Comparison of ENCODE assay signal across 23 mouse cellular contexts in genomic region chr11:61547710-61548109, GRCm38 (mm10). TPM values are rescaled to one million over a fixed set of nuclear protein-coding genes. Genes with fewer than 3 reads are reported as not detected.
"Had no signal": no experiment of that assay in that cellular context is flagged by ENCODE, and none has a peak within 500 bp of the region (broad histone marks: within the 10 kb centered on the region; RNA-seq: fewer than 3 reads in every experiment).

No protein-coding gene starts in this region.

- H3K27ac ChIP-seq: gastrocnemius, adult 2 months; heart, embryonic 10.5 days; hindbrain, embryonic 10.5 days; hindbrain, embryonic 12.5 days; hindbrain, embryonic 14.5 days; intestine, embryonic 15.5 days; limb, embryonic 13.5 days; limb, embryonic 15.5 days; liver, embryonic 12.5 days; liver, embryonic 14.5 days had no signal

- H3K4me3 ChIP-seq: gastrocnemius, adult 2 months; heart, embryonic 10.5 days; heart, embryonic 12.5 days; hindbrain, embryonic 10.5 days; hindbrain, embryonic 12.5 days; intestine, embryonic 15.5 days; limb, embryonic 13.5 days; limb, embryonic 15.5 days; liver, embryonic 12.5 days had no signal

- DNase-seq: gastrocnemius, adult 2 months; gastrocnemius, postnatal 10 days; gastrocnemius, postnatal 25 days; heart, adult 18-20 months; heart, postnatal 10 days; heart, postnatal 4 days; kidney, adult 18-20 months; kidney, adult 8-10 months; kidney, postnatal 14 days; kidney, postnatal 36 days; layer of hippocampus, postnatal 36 days; left cerebral cortex, postnatal 4 days had no signal

- H3K4me1 ChIP-seq: hindbrain, embryonic 12.5 days; intestine, embryonic 15.5 days; limb, embryonic 13.5 days; limb, embryonic 15.5 days; liver, embryonic 12.5 days had no signal

RNA-seq across cellular contexts. Expression of gene Epn2, which starts 31.8 kb away (rescaled TPM):
- total RNA-seq: granulocyte monocyte progenitor cell, adult 5-6 weeks had no signal

RNA-seq across cellular contexts. Expression of gene B9d1, which starts 42.8 kb away (rescaled TPM):
- total RNA-seq: granulocyte monocyte progenitor cell, adult 5-6 weeks had no signal
